Mouse (Mus musculus) neural tube, embryonic 14.5 days (tissue): Measurements from ENCODE around the gene Rab38. TPM values are rescaled to one million over a fixed set of nuclear protein-coding genes. Genes with fewer than 3 reads are reported as not detected.
A peak's percentile ranks its signal among the peaks of the same experiment; 100 is the strongest.

ENCODE experiments used
- ATAC-seq: fragments of 200-750 bp; cut with Nextera tagmentation; 2 replicates; pipeline ENCODE4 v1.8.0; 2017; ENCODE audit warnings: low read depth, mild to moderate bottlenecking, moderate TSS enrichment, moderate library complexity
- H3K27ac ChIP-seq: fragments of 300-500 bp; sonication (generic); 2 replicates; pipeline ENCODE4 v1.5.1; 2014; ENCODE audit warnings: low read depth, mild to moderate bottlenecking, control low read depth, low read length, moderate library complexity, mixed read lengths
- H3K27me3 ChIP-seq: fragments of 300-500 bp; sonication (generic); 2 replicates; pipeline ENCODE4 v1.6.1; 2014; ENCODE audit warnings: low read length; ENCODE audit not compliant: control insufficient read depth, insufficient read depth
- H3K36me3 ChIP-seq: fragments of 300-500 bp; sonication (generic); 2 replicates; pipeline ENCODE4 v1.6.1; 2014; ENCODE audit warnings: low read length, mixed read lengths; ENCODE audit not compliant: control insufficient read depth, insufficient read depth
- H3K4me1 ChIP-seq: fragments of 300-500 bp; sonication (generic); 2 replicates; pipeline ENCODE4 v1.6.1; 2014; ENCODE audit warnings: low read length; ENCODE audit not compliant: control insufficient read depth, insufficient read depth
- H3K4me2 ChIP-seq: fragments of 300-500 bp; sonication (generic); 2 replicates; pipeline ENCODE4 v1.6.1; 2014; ENCODE audit warnings: mild to moderate bottlenecking, low read depth, low read length, control low read depth
- H3K4me3 ChIP-seq: fragments of 300-500 bp; sonication (generic); 2 replicates; pipeline ENCODE4 v1.5.1; 2014; ENCODE audit warnings: low read depth, low read length, control low read depth, mixed read lengths
- H3K9ac ChIP-seq: fragments of 300-500 bp; sonication (generic); replicated peaks from 2 replicates; pipeline ENCODE4 v1.6.1; 2014; ENCODE audit warnings: low read depth, mild to moderate bottlenecking, control low read depth, low read length, mixed read lengths
- H3K9me3 ChIP-seq: fragments of 300-500 bp; sonication (generic); 2 replicates; pipeline ENCODE4 v1.6.1; 2016; ENCODE audit warnings: low read length; ENCODE audit not compliant: control insufficient read depth
- WGBS: fragments of 180-500 bp; shearing (Covaris S2); extraction: QIAGEN DNeasy Blood & Tissue Kit; methylation state at CpG from one replicate; pipeline ENCODE4 v1.1.7; 2014; 5-methylcytosine and 5-hydroxymethylcytosine counted together
- polyA plus RNA-seq: library from polyadenylated mRNA; unstranded; fragments of >200 nt; fragmentation: Nextera tagmentation; extraction: Ambion mirVana; gene quantifications from 2 replicates; pipeline ENCODE4 v1.2.1, GENCODE M21; 2014

Gene Rab38
- polyA plus RNA-seq: 2.4 and 2.7 TPM in 2 replicates

DNA sequence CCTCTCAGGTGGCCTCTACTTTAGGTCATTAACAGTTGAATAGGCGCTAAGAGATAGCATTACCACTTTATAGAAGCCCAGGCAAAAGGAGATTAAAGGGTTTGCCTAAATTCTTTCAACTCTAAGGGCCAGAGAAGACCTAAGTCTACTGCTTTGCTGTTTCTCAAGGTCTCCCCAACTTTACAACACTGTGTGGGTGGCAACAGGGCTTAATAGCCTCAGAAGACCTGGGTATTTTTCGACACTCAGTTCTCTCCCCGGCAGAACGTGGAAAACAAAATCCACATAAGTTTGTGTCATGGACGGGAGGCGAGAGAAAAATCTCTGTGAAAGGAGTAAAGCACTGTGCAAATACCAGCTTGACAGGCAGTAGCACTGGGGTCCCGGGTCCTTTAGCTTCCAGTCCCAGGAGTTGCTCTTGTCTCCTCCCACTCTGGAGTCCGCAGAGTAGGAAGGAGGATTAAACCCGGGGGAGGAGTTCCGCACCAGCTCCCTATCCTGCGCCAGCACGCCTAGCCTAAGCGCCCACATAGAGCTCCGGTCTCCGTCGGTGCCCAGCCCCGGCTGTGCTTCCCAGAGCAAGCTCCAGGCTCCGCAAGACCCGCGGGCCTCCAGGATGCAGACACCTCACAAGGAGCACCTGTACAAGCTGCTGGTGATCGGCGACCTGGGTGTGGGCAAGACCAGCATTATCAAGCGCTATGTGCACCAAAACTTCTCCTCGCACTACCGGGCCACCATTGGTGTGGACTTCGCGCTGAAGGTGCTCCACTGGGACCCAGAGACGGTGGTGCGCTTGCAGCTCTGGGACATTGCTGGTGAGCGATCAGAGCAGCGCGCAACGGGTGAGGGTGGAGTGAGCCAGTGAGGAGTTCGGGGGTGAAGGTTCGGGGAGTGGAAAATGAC is at the start of gene Rab38:
Gene Rab38 (plus strand): TSS at position 488 of the 906 bp plus-strand sequence.
- Histone ChIP-seq H3K27ac (no peak within 1 kb of the TSS), H3K36me3 (no peaks in the 10 kb centered on the region), H3K9me3 (no peaks in the 10 kb centered on the region), H3K4me2 (peak within 1 kb of the TSS; percentile 86), H3K9ac (peak within 1 kb of the TSS; percentile 28; the same call in 1 of the 2 replicates), H3K27me3 (no peaks in the 10 kb centered on the region), H3K4me1 (no peaks in the 10 kb centered on the region), H3K4me3 (peak within 1 kb of the TSS; percentile 39)
- WGBS: 1% methylated on average over 35 of the region's 35 CpGs
- peak; percentile 88 for ATAC-seq

DNA sequence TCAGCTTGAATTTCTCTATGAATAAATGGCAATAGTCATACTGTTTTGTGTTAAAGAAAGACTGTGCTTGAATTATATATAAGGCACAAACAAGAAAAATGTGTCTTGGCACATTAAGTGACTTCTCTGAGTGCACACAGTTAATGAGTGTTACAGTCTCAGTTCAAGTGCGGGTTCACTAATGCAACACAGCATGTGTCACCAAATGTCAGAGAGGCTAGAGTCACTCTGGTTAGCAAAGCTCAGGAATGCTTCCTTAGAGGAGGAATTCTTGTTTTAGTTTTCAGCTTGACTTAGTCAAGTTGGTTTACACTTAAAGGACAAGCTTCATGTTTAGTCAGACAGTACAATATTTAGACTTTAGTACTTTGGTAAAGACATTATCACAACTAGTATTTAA is 35.5 kb upstream of the Rab38 start:
- WGBS: 89% methylated on average over 1 of the region's 1 CpGs
- no peaks in the 10 kb centered on the region for H3K9me3 ChIP-seq
- ATAC-seq: no peak
- H3K36me3 ChIP-seq: no peaks in the 10 kb centered on the region
- no peaks in the 10 kb centered on the region for H3K4me1 ChIP-seq
- H3K27ac ChIP-seq: no peak overlapping the region
- H3K27me3 ChIP-seq: no peaks in the 10 kb centered on the region
- H3K4me2 ChIP-seq: no peak overlapping the region
- no peak overlapping the region for H3K4me3 ChIP-seq
- no peak overlapping the region for H3K9ac ChIP-seq

DNA sequence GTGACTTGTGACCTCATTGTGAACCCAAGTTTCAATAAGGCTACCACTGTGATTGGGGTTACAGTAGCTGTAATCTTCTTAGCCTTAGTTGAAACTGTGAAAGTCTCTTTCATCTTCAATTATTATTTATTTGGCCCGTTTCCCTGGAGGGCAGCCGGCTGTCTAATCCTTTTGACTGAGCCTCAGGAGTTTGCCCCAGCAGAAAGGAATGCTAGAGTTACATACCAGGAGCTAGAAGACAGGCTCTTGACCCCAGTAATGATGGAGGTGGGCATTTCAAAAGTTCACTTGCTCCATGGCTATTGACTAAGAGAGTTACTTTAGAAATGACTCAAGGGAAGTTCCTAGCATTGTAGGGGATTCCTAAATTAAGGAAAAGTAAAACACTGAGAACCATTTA is 34.3 kb upstream of the Rab38 start:
- Histone ChIP-seq H3K27ac (no peak overlapping the region), H3K4me3 (no peak overlapping the region), H3K4me1 (no peaks in the 10 kb centered on the region), H3K4me2 (no peak overlapping the region), H3K36me3 (no peaks in the 10 kb centered on the region), H3K9ac (no peak overlapping the region), H3K9me3 (no peaks in the 10 kb centered on the region), H3K27me3 (no peaks in the 10 kb centered on the region)
- no peak for ATAC-seq
- 49% methylated on average over 2 of the region's 2 CpGs for WGBS

DNA sequence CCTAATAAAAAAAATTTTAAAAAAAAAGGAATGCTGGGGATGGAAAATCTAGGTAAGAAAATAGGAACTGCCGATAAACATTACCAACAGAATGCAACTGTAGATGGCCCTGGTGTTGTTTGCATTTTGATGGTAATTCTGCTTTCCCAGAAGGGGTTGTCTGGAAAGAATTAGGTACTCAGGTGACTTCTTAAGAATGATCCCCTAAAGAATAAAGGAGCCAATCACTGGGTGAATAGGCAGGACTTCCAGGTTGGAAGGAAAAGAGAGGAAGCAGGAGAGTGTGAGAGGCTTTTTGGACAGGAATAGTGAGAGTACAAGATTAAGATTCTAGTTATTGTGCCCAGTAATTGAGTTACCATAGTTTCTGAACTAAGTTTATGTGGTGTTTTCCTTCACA is 24.8 kb upstream of the Rab38 start:
- H3K4me1 ChIP-seq: no peaks in the 10 kb centered on the region
- no peak overlapping the region for H3K4me3 ChIP-seq
- no peak overlapping the region for H3K4me2 ChIP-seq
- no peak overlapping the region for H3K27ac ChIP-seq
- H3K9me3 ChIP-seq: no peaks in the 10 kb centered on the region
- ATAC-seq: no peak
- no peaks in the 10 kb centered on the region for H3K27me3 ChIP-seq
- WGBS: 97% methylated on average over 1 of the region's 1 CpGs
- H3K9ac ChIP-seq: no peak overlapping the region
- no peaks in the 10 kb centered on the region for H3K36me3 ChIP-seq

DNA sequence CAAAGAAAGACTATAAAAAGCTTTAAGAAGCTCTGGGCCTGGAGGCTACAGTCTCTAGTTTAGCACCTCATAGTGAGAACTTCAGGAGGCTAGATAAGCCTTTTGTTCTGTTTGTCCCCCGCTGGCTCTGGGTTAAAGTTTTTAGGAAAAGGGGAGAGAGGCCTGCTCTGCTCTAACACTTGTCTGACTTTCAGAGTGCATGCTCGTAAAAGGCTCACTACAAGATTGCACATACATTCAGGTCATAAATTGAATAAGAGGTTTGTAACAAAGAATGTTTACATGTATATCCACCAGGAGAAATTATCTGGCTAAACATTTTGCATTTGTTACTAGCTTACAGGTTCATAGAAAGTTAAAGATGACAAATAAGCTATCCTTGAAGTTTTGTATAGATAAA is 23.6 kb upstream of the Rab38 start:
- no peak overlapping the region for H3K4me3 ChIP-seq
- H3K36me3 ChIP-seq: no peaks in the 10 kb centered on the region
- no peak overlapping the region for H3K27ac ChIP-seq
- H3K27me3 ChIP-seq: no peaks in the 10 kb centered on the region
- H3K9me3 ChIP-seq: no peaks in the 10 kb centered on the region
- no peak for ATAC-seq
- 73% methylated on average over 2 of the region's 2 CpGs for WGBS
- H3K4me1 ChIP-seq: no peaks in the 10 kb centered on the region
- H3K4me2 ChIP-seq: no peak overlapping the region
- H3K9ac ChIP-seq: no peak overlapping the region

DNA sequence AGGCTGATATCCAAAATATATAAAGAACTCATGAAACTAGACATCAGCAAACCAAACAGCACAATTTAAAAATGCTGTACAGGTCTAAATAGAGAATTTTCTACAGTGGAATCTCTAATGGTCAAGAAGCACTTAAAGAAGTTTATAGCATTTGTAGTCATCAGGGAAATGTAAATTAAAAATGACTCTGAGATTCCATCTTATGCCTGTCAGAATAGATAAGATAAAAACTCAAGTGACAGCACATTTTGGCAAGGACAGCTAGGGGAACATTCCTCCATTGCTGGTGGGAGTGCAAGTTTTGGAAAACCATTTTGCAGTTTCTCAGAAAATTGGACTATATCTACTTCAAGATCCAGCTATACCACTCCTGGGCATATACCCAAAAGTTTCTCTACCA is 8.3 kb upstream of the Rab38 start:
- H3K4me2 ChIP-seq: no peak overlapping the region
- H3K27ac ChIP-seq: no peak overlapping the region
- H3K27me3 ChIP-seq: no peaks in the 10 kb centered on the region
- no peak overlapping the region for H3K4me3 ChIP-seq
- no peaks in the 10 kb centered on the region for H3K9me3 ChIP-seq
- no peaks in the 10 kb centered on the region for H3K4me1 ChIP-seq
- no peak for ATAC-seq
- no peaks in the 10 kb centered on the region for H3K36me3 ChIP-seq
- no peak overlapping the region for H3K9ac ChIP-seq

DNA sequence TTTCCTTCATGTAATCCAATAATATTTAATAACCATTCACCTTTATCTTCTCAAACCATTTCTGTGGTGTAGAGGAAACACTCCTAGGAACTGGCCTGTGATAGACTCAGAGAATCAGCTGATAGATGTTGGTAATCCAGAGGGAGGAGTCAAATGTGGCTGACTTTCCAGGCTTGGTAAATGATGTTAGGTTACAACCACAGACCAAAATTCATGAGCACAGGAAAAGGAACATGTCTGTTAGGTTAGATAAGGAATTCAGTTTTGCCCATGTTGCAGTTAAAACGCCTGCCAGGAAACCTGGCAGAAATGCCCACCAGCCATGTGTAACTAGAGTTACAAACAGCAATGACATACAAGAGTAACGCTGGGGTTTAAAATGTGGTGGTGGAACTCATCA is 6.2 kb upstream of the Rab38 start:
- 86% methylated on average over 2 of the region's 2 CpGs for WGBS
- H3K9me3 ChIP-seq: no peaks in the 10 kb centered on the region
- no peak overlapping the region for H3K9ac ChIP-seq
- no peak overlapping the region for H3K4me3 ChIP-seq
- H3K27ac ChIP-seq: no peak overlapping the region
- no peak overlapping the region for H3K4me2 ChIP-seq
- H3K27me3 ChIP-seq: no peaks in the 10 kb centered on the region
- no peaks in the 10 kb centered on the region for H3K36me3 ChIP-seq
- ATAC-seq: no peak
- H3K4me1 ChIP-seq: no peaks in the 10 kb centered on the region

DNA sequence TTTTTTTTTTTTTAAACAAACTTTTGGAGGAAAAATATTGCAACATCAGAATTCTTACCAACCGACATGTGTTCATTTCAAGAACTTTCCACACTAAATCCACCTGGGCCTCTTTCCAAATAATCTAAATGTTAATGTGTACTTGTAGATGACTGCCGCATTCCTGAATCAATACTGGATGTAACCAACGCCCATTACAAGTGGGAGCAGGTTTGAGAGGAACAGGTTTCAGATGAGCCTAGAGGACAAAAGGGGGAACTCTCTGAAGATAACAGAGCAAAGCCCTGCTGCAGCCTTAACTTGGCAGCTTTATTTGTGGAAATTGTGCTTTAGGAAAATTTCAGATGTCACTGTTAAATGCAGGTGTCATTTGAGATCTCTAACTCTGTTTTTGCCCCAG is 4.3 kb upstream of the Rab38 start:
- Histone ChIP-seq H3K9me3 (no peaks in the 10 kb centered on the region), H3K4me3 (no peak overlapping the region)
- WGBS: 81% methylated on average over 3 of the region's 3 CpGs

DNA sequence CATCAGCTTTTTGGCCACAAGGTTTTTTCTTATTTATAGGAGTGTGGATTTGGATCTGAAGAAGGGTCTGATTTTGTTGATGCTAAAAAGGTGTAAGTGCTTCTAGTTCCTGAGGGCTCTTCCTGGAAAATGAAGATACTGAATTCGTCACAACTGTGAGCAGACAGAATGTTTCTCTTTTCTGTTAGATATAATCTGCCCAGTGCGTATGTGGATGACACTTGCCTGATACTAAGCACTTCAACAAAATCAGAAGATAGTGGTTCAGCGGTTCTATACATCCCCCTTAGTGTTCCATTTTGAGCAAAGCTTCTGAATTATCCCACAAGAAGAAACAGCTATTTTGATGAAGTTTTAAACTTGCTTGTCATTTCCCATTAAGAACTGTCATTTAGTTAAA is 2.6 kb upstream of the Rab38 start:
- no peak for ATAC-seq
- Histone ChIP-seq H3K9me3 (no peaks in the 10 kb centered on the region), H3K27ac (no peak overlapping the region), H3K4me1 (no peaks in the 10 kb centered on the region), H3K27me3 (no peaks in the 10 kb centered on the region), H3K4me2 (no peak overlapping the region), H3K36me3 (no peaks in the 10 kb centered on the region), H3K4me3 (no peak overlapping the region), H3K9ac (no peak overlapping the region)
- WGBS: 94% methylated on average over 3 of the region's 3 CpGs

More for the DNA sequence above, 4.3 kb upstream of the Rab38 start:
- Histone ChIP-seq H3K27ac (no peak overlapping the region), H3K4me2 (no peak overlapping the region), H3K36me3 (no peaks in the 10 kb centered on the region), H3K27me3 (no peaks in the 10 kb centered on the region), H3K4me1 (no peaks in the 10 kb centered on the region), H3K9ac (no peak overlapping the region)
- ATAC-seq: no peak
